Mouse (Mus musculus) mesoderm, embryonic 11.5 days (tissue): ENCODE results near the gene Slc16a2.

ENCODE experiments used
- DNase-seq: peaks from one replicate; pipeline ENCODE4 v3.0.0-alpha.2; 2012; ENCODE audit warnings: low read depth, low spot score

The Slc16a2 gene

DNA sequence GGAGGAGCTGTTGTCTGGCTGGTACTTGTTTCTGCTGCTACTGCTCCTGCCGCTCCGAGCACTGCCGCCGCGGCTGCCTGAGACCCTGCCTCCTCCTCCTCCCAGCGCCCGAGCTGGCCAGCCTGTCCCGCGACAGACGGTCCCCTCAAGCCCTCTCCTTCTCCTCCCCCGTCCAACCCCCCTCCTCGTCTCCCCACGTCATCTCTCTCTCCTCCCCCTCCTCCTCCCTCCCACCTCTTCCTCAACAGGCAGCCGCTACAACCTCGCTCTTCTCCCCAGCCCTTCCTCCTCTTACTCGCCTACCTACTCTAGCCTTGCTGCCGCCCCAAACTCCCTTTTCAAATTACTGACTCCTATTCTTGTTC, at the start of gene Slc16a2:
Gene Slc16a2, minus strand, starts transcription at position 152 of the 365 bp plus-strand sequence.
- peak; percentile 79 for DNase-seq

- DNase-seq = no peak
Observed at GRCm38 (mm10) chrX:103863502-103863901, 41.7 kb upstream of the Slc16a2 start.

DNA sequence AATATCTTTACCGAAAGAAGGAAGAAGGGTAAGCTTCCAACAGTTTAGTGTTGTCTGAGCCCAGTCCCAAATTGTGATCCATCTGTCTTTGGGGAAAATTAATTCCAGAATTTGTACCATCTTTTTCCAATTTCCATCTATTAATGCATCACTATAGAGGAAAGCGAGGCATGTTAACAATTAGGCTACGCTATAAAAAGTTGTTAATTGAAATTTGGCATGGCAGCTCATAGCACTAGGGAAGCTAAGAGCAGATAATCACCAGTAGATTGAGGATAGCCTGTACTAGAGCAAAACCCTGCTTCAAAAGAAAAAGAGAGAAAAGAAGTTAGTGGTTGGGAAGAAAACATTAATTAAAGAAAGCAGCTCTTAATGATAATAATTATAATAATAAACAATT, 41.1 kb upstream of the Slc16a2 start:
- no peak for DNase-seq

DNA sequence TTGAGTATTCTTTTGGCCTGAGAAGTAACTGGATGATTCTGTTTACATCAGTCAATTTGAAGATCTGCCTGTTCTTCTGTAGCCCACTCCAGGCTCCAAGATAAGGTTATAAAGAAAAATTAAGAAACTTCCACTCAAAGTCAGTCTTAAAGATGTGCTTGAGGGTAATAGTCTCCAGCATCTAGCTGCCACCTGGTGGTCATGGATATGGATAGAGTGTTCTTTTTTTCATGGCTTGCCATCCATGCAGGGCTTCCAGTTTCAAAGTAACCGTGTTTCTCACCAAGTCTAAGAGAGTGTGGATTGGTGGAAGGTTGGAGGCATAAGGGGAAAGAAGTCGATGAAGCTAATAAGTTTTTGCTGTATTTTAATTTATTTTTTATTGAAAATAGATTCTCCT, 23.5 kb upstream of the Slc16a2 start:
- DNase-seq = peak; percentile 13

GRCm38 (mm10) chrX:103828836-103829235, 7.1 kb upstream of the Slc16a2 start:
- DNase-seq = no peak

- DNase-seq = no peak
Observed at GRCm38 (mm10) chrX:103822271-103822811, 558 bp upstream of the Slc16a2 start.

GRCm38 (mm10) chrX:103821195-103821831, 470 bp downstream of the Slc16a2 start:
- no peak for DNase-seq

GRCm38 (mm10) chrX:103820307-103821194, 1.2 kb downstream of the Slc16a2 start:
- DNase-seq = no peak

GRCm38 (mm10) chrX:103819253-103819652, 2.5 kb downstream of the Slc16a2 start:
- DNase-seq = no peak

GRCm38 (mm10) chrX:103812690-103813089, 9.1 kb downstream of the Slc16a2 start:
- no peak for DNase-seq

DNA sequence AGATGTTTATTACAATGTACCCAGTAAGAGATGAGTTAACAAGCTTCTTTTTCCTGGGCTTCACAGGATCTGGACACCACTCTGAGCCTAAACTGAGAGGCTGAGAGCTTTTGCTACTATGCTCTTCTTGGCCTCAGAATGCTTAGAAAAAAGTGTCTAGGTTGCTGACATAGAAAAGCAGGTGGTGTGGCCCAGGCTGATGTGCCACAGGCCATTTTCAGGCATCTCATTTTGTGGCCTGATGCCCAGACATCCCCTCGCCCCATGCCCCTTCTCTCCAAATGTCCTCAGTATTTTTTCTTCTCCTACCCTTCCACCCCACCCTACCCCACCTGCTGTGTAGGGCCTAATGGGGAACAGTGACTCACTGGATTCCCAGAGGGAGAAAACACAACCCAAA, 11.3 kb downstream of the Slc16a2 start:
- no peak for DNase-seq

DNA sequence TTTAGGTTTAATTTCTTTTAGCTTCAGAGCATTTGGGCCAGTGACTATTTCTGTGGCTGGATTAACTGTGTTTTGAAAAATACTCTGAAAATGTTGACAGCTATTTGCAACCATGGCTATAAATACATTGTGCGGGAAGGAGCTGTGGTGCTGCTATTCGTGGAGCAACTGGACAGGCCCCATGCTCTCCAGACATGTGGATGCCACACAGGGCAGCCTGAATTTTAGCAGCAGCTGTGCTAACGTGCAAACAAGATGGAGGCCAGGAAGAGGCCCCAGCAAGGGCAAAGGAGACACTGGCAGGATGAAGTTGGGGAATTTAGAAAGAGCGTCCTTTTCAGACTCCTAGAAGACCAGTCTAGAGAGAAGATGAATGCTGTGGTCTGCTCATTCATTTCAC, 15.4 kb downstream of the Slc16a2 start:
- DNase-seq = no peak

DNA sequence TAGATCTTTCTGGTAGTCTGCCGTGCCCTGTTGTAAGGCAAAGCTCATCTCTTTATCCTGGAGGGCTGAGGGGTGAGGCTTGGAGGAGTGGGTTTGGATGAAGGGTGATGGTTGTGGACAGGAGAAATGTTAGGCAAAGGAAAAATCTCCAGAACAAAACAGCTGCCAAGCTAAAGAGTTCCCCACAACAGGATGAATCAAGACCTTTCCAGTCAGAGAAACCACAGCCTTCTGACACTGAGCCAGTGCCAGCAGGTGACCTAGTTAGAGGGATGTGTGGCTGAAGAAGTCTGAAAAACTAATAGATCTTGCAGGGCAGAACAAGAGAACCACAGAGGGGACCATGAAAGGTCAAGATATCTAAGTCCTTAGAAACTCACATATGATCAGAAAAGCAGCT, 24.8 kb downstream of the Slc16a2 start:
- no peak for DNase-seq

DNA sequence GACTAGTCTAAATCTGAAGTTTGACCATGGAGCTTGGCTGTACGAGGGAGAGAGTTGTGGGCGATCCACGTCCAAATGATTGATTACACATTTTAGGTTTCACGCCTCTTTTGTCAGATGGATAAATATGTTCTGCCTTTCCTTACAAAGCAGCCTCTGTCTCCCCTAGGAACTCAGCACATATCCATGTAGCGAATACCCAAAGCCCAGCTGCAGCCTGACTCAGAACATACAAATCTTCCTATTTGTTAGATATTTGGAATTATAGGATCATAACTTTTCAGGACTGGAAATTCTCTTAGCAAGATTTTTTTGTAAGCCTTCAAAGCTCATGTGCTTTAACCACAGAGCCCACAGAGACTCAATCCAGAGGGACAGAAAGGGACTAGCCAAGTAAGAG, 26.3 kb downstream of the Slc16a2 start:
- no peak for DNase-seq

DNA sequence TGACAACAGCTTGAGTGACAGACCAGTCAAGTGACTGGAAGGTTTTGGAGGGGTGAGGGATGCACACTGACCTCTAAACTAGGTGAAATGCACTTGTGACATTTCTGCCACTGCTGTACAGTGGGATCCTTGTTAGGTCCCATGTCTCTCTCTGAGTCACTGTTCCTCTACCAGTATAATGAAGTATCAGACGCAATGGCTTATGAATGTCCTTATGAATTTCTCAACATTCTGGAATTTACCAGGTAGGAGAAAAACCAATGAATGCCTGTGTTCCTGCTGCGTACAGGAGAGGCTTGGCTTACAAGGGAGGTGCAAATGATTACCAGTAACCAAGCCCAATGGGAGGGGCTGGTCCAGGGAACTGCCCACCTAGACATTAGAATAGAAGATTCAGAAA, 30.5 kb downstream of the Slc16a2 start:
- no peak for DNase-seq

GRCm38 (mm10) chrX:103785681-103786080, 36.1 kb downstream of the Slc16a2 start:
- DNase-seq = no peak

GRCm38 (mm10) chrX:103776412-103776811, 45.4 kb downstream of the Slc16a2 start:
- DNase-seq = no peak

DNA sequence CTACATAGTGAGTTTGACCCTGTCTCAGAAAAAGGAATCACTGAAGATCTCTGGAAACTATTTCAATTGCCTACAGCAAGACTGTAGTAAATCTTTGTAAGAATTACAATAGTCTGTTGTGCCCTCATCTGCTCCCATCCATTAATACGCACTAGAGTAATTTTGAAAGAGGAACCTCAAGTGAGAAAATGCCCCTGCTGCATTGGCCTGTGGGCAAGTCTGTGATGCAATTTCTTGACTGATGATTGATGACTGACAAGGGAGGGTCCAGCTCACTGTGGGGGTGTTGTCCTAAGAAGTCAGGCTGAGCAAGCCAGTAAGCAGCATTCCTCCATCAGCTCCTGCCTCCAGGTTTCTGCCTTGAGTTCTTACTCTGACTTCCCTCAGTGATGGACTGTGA, 75.6 kb downstream of the Slc16a2 start:
- DNase-seq = no peak

- peak; percentile 77 for DNase-seq
Observed at GRCm38 (mm10) chrX:103744171-103745039, 77.4 kb downstream of the Slc16a2 start.

DNA sequence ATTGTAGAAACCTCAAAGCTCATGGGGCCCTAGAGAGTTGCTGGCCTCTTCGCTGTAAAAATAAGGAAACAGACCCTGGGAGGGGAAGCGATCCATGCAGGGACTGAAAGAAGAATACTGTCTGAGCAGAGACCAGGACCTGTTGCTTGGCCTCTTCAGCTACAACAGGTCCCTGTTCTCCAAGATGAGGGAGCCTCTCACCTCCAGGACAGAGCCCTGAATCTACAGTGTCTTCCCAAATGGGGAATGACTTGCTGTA, 79.8 kb downstream of the Slc16a2 start:
- no peak for DNase-seq

DNA sequence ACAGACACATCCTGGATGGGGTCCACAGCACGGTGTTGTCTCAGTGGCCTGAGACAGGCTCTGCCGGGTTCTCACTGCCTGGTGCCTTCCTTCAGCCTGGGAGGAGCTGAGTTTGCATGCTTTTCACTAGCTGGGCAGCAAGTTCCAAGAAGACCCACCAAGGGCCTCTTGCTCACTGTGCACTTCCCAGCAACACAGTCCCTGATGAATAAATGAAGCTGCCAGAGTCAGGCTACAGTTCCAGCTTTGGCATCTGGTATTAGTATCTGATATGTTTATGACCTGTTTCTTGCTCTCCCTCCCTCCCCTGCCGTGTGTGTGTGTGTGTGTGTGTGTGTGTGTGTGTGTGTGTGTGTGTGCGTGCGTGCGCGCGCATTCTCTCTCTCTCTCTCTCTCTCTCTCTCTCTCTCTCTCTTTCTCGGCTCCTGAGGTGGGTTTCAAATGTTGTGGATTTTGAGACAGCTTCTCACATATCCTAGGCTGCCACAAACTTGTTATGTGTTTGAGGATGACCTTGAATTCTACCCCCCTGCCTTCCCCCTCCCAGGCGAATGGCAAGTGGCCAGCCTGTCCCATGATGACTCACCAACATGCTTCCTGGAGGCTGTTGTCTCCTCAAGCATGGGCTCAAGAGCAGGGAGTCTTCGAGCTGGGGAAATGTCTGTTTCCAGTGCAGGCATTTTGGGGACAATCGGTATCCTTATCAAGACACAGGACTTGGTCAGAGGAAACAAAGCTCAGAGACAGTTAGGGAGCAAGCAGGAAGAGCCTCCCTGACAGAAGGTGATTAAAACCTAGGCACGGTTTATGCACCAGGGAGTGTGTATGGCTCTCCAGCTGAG, 80.3 kb downstream of the Slc16a2 start:
- no peak for DNase-seq
